Mouse (Mus musculus): ENCODE results near the gene Adamtsl1.

GRCm38 (mm10) chr4:86273703-86274355 lies 759.9 kb downstream of the Adamtsl1 start:
- TF ChIP-seq EP300 (IDR thresholded peaks at IDR 0.05) (no peak), CTCF (IDR thresholded peaks at IDR 0.05) (no peak)
